Mouse (Mus musculus): ENCODE results near the gene Cfd. TPM values are rescaled to one million over a fixed set of nuclear protein-coding genes. Genes with fewer than 3 reads are reported as not detected.

Gene Cfd
- total RNA-seq, 1 experiment: not detected

DNA sequence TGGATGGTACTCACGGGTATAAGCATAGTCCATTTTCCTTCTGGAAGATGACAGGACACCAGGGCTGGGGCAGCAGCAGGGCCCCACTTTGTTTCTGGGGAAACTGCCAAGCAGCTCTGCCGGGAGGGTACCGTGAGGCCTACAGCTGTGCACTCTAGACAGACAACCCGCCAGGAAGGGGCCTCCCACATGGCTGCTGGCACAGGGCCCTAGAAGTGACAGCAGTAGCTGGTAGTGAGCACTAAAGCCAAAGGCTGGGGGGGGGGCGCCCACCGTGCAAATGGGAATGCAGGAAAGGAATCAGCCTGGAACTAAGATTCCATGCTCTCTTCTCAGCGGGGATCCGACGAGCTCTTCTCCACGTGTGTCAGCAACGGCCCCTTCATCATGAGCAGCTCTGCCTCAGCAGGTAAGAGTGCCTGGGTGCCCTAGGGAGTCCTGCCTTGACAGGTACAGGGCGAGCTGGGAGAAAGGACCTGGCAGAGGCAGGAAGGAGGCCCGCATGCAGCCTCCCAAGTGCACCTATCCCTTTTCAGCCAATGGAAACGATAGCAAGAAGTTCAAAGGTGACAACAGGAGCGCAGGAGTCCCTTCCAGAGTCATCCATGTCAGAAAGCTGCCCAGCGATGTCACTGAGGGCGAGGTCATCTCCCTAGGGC, 32.1 kb upstream of the Cfd start:
- H3K9ac ChIP-seq (ENCODE audit: insufficient read depth, low read depth, low read length, poor library complexity, severe bottlenecking): no peak overlapping the region

DNA sequence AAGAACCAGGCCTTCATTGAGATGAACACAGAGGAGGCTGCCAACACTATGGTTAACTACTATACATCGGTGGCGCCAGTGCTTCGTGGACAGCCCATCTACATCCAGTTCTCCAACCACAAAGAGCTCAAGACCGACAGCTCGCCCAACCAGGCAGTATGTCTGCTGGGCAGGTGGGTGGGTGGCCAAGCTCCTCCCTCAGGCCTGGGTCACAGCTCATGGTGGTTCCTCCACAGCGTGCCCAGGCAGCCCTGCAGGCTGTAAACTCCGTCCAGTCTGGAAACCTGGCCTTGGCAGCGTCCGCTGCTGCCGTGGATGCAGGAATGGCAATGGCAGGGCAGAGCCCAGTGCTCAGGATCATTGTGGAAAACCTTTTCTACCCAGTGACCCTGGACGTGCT, 31.5 kb upstream of the Cfd start:
- Histone ChIP-seq H3K9ac (ENCODE audit: insufficient read depth, low read depth, low read length, poor library complexity, severe bottlenecking) (no peak overlapping the region), H3K27ac (ENCODE audit: insufficient read depth, low read depth, low read length, poor library complexity, severe bottlenecking) (no peak overlapping the region), H3K4me1 (ENCODE audit: control insufficient read depth in 2 of 2, insufficient read depth in 2 of 2, low read length in 2 of 2, poor library complexity in 1 of 2) (peaks cover 0 to 35% of the 10 kb centered on the region in 2 experiments; a peak in 1 of 4 replicates), H3K9me3 (ENCODE audit: control insufficient read depth, insufficient read depth, low read depth, low read length) (no peaks in the 10 kb centered on the region), H3K36me3 (ENCODE audit: control insufficient read depth, insufficient read depth, low read length, poor library complexity, severe bottlenecking) (peaks cover 77% of the 10 kb centered on the region), H3K4me3 (ENCODE audit: insufficient read depth in 1 of 2, low read depth in 1 of 2, low read length in 2 of 2, poor library complexity in 1 of 2, severe bottlenecking in 1 of 2) (no peak overlapping the region)
- DNase-seq (ENCODE audit: low read depth, low spot score): no peak
- in situ Hi-C loops (cut with MboI; ENCODE audit: low sequenced_read_pairs in 2 of 2, unreplicated experiment in 2 of 2): no loop called here
- TF ChIP-seq HCFC1 (IDR thresholded peaks at IDR 0.05; ENCODE audit: borderline replicate concordance, insufficient read depth, low read length): no peak
- no peak for TF ChIP-seq CHD2 (IDR thresholded peaks at IDR 0.05; ENCODE audit: low read depth, low read length)
- TF ChIP-seq ZNF384 (IDR thresholded peaks at IDR 0.05; ENCODE audit: low read depth, low read length): no peak
- no peak for TF ChIP-seq ZC3H11A (IDR thresholded peaks at IDR 0.05; ENCODE audit: borderline replicate concordance, low read depth, low read length)
- TF ChIP-seq MAFK (IDR thresholded peaks at IDR 0.05; ENCODE audit: insufficient read depth, low read depth, low read length): no peak

More for the DNA sequence above, 32.1 kb upstream of the Cfd start:
- DNase-seq (ENCODE audit: low read depth, low spot score): no peak
- H3K36me3 ChIP-seq (ENCODE audit: control insufficient read depth, insufficient read depth, low read length, poor library complexity, severe bottlenecking): peaks cover 76% of the 10 kb centered on the region
- no peak overlapping the region for H3K27ac ChIP-seq (ENCODE audit: insufficient read depth, low read depth, low read length, poor library complexity, severe bottlenecking)
- in situ Hi-C loops (cut with MboI; ENCODE audit: low sequenced_read_pairs in 2 of 2, unreplicated experiment in 2 of 2): no loop called here
- peaks cover 0 to 35% of the 10 kb centered on the region in 2 experiments; a peak in 1 of 4 replicates for H3K4me1 ChIP-seq (ENCODE audit: control insufficient read depth in 2 of 2, insufficient read depth in 2 of 2, low read length in 2 of 2, poor library complexity in 1 of 2)
- no peak overlapping the region; a peak in 1 of 4 replicates for H3K4me3 ChIP-seq (ENCODE audit: insufficient read depth in 1 of 2, low read depth in 1 of 2, low read length in 2 of 2, poor library complexity in 1 of 2, severe bottlenecking in 1 of 2)
- no peak for TF ChIP-seq ZNF384 (IDR thresholded peaks at IDR 0.05; ENCODE audit: low read depth, low read length)
- no peak for TF ChIP-seq HCFC1 (IDR thresholded peaks at IDR 0.05; ENCODE audit: borderline replicate concordance, insufficient read depth, low read length)
- TF ChIP-seq MAFK (IDR thresholded peaks at IDR 0.05; ENCODE audit: insufficient read depth, low read depth, low read length): no peak
- TF ChIP-seq CHD2 (IDR thresholded peaks at IDR 0.05; ENCODE audit: low read depth, low read length): no peak
- no peak for TF ChIP-seq ZC3H11A (IDR thresholded peaks at IDR 0.05; ENCODE audit: borderline replicate concordance, low read depth, low read length)
- no peaks in the 10 kb centered on the region for H3K9me3 ChIP-seq (ENCODE audit: control insufficient read depth, insufficient read depth, low read depth, low read length)

DNA sequence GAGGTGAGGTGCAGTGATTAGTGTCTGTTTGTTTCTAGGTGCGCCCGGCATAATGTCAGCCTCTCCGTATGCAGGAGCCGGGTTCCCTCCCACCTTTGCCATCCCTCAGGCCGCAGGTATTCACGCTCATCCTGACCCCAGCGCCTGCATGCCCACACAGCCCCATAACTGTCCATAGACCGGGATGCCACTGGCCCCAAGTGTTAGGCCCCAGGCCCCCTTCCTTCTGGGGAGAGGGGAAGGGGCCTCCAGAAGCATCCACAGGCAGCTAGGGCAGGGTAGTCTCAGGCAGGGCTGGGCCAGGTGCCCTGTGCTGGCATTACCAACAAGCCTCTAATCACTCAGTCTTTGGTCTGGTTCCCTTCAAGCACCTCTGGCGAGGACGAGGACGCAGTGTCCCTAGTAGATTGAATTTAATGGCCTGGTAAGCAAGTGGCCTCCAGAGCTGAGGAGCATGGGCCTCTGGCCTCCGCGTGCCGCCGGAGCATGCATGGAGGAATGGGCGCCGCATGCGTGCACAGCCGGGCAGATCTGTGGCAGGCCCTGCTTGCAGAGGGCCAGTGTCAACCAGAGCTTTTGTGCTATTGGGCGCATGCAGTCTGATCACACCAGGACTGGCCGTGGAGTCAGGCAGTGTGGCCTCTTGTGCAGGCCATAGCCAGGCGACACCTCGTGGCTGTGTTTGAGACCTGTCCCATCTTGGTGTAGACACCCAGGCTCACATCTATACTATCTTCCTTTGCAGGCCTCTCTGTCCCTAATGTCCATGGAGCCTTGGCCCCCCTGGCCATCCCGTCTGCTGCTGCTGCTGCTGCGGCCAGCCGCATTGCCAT, 30.4 kb upstream of the Cfd start:
- Histone ChIP-seq H3K4me3 (ENCODE audit: insufficient read depth in 1 of 2, low read depth in 1 of 2, low read length in 2 of 2, poor library complexity in 1 of 2, severe bottlenecking in 1 of 2) (no peak overlapping the region), H3K36me3 (ENCODE audit: control insufficient read depth, insufficient read depth, low read length, poor library complexity, severe bottlenecking) (peaks cover 77% of the 10 kb centered on the region), H3K9me3 (ENCODE audit: control insufficient read depth, insufficient read depth, low read depth, low read length) (no peaks in the 10 kb centered on the region), H3K27ac (ENCODE audit: insufficient read depth, low read depth, low read length, poor library complexity, severe bottlenecking) (no peak overlapping the region), H3K9ac (ENCODE audit: insufficient read depth, low read depth, low read length, poor library complexity, severe bottlenecking) (no peak overlapping the region), H3K4me1 (ENCODE audit: control insufficient read depth in 2 of 2, insufficient read depth in 2 of 2, low read length in 2 of 2, poor library complexity in 1 of 2) (peaks cover 0 to 35% of the 10 kb centered on the region in 2 experiments; a peak in 1 of 4 replicates)
- no peak for DNase-seq (ENCODE audit: low read depth, low spot score)
- in situ Hi-C loops (cut with MboI; ENCODE audit: low sequenced_read_pairs in 2 of 2, unreplicated experiment in 2 of 2): no loop called here
- TF ChIP-seq HCFC1 (IDR thresholded peaks at IDR 0.05; ENCODE audit: borderline replicate concordance, insufficient read depth, low read length) (no peak), MAFK (IDR thresholded peaks at IDR 0.05; ENCODE audit: insufficient read depth, low read depth, low read length) (no peak)

DNA sequence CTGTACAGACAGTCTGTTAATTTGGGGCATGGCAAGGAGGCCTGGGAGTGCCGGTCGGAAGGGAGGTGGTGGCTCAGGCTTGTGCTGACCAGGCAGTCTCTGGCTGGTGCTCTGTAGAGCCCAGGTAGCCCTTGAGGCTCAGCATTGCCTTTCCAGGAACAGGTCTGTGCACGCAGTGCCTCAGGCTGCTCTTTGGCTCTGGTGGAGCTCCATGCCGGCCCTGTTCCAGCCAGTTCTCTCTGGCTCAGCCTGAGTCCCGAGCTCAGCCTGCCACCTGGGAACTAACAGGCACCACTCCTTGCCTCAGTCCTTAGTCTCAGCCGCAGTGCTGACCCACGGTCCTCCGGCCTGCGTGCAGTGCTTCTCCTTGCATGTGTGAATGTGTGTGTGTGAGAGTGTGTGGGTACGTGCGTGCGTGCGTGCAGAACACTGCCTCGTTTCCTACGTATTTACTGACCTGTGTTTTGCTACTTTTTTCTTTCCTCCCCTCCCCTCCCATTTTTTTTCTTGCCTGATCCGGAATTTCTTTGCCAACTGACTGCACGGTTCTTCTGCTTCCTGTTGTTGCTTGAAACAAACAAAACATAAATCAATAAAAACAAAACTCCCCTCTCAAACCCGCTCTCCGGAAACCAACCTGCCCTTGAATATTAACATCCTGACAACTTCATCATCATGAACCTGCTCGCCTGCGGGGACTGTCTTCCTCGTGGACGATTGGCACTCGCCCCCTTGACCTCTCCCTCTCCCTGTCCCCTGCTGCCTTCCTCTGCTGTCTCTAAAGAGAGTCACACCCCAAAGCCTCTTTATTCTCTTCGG, 29.2 kb upstream of the Cfd start:
- Histone ChIP-seq H3K36me3 (ENCODE audit: control insufficient read depth, insufficient read depth, low read length, poor library complexity, severe bottlenecking) (peaks cover 71% of the 10 kb centered on the region), H3K9ac (ENCODE audit: insufficient read depth, low read depth, low read length, poor library complexity, severe bottlenecking) (no peak overlapping the region), H3K27ac (ENCODE audit: insufficient read depth, low read depth, low read length, poor library complexity, severe bottlenecking) (no peak overlapping the region), H3K4me3 (ENCODE audit: insufficient read depth in 1 of 2, low read depth in 1 of 2, low read length in 2 of 2, poor library complexity in 1 of 2, severe bottlenecking in 1 of 2) (no peak overlapping the region), H3K4me1 (ENCODE audit: control insufficient read depth in 2 of 2, insufficient read depth in 2 of 2, low read length in 2 of 2, poor library complexity in 1 of 2) (peaks cover 0 to 32% of the 10 kb centered on the region in 2 experiments; a peak in 1 of 4 replicates), H3K9me3 (ENCODE audit: control insufficient read depth, insufficient read depth, low read depth, low read length) (no peaks in the 10 kb centered on the region)
- TF ChIP-seq HCFC1 (IDR thresholded peaks at IDR 0.05; ENCODE audit: borderline replicate concordance, insufficient read depth, low read length) (no peak), ZC3H11A (IDR thresholded peaks at IDR 0.05; ENCODE audit: borderline replicate concordance, low read depth, low read length) (no peak), MAFK (IDR thresholded peaks at IDR 0.05; ENCODE audit: insufficient read depth, low read depth, low read length) (no peak), ZNF384 (IDR thresholded peaks at IDR 0.05; ENCODE audit: low read depth, low read length) (no peak), CHD2 (IDR thresholded peaks at IDR 0.05; ENCODE audit: low read depth, low read length) (no peak)
- DNase-seq (ENCODE audit: low read depth, low spot score): no peak
- in situ Hi-C loops (cut with MboI; ENCODE audit: low sequenced_read_pairs in 2 of 2, unreplicated experiment in 2 of 2): no loop called here

All from ES-E14 (cell line).